Mouse (Mus musculus) T-helper 2 cell (primary cell): ENCODE results near the gene Mta2.
"Not testable (repeated sequence)": the region's sequence is repeated elsewhere in the genome, so short reads cannot be mapped to it uniquely, and the experiment has no call there.

Experiments
- in situ Hi-C: fragments of 300-600 bp; cut with MboI, MseI; formaldehyde crosslinking; loops from one replicate; pipeline ENCODE4 v1.15.1; 2025; ENCODE audit warnings: high pct_unique_total_duplicates

Mta2 gene

GRCm38 (mm10) chr19:8966590-8967372 is 25.1 kb downstream of the Mta2 start, which contains the start of gene Eef1g:
Gene Eef1g, plus strand, starts transcription at chr19:8967041.
- in situ Hi-C loops: no loop called here

- in situ Hi-C loops: no loop called here
These were observed 25.7 kb downstream of the Mta2 start for GRCm38 (mm10) chr19:8967373-8967743.

- in situ Hi-C loops: no loop called here
These were observed 26.2 kb downstream of the Mta2 start for GRCm38 (mm10) chr19:8967893-8968292.

DNA sequence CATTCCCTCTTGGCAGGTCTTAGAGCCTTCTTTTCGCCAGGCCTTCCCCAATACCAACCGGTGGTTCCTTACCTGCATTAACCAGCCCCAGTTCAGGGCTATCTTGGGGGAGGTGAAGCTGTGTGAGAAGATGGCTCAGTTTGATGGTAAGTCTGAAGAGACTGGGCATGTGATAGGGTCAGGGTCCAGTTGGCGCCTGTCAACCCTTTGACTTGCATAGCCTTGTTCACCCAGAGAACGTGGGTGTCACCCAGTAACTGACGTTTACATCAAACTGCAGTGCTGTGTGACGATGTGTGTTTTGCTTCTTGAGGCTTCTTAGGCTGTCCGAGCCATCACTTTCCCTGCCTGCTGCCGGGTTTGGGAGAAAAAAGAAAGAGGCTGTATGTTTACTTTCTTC is 30.8 kb downstream of the Mta2 start:
- in situ Hi-C loops: not testable (repeated sequence)

DNA sequence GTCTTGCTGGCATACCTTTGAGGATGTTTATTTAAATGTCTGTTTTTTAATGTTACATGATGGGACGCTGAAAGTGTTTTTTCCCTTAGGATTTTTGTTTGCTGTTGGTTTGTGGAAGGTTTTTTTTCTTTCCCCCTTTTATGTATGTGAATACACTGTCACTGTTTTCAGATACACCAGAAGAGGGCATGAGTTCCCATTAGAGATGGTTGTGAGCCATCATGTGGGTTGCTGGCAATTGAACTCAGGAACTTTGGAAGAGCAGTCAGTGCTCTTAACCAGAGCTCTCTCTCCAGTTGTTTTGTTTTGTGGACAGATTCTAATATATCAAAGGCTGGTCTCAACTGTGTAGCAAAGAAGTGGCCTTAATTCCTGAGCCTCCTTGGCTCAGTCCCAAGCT is 33.0 kb downstream of the Mta2 start:
- in situ Hi-C loops: no loop called here

GRCm38 (mm10) chr19:8975491-8975890 is 33.8 kb downstream of the Mta2 start:
- in situ Hi-C loops: no loop called here

DNA sequence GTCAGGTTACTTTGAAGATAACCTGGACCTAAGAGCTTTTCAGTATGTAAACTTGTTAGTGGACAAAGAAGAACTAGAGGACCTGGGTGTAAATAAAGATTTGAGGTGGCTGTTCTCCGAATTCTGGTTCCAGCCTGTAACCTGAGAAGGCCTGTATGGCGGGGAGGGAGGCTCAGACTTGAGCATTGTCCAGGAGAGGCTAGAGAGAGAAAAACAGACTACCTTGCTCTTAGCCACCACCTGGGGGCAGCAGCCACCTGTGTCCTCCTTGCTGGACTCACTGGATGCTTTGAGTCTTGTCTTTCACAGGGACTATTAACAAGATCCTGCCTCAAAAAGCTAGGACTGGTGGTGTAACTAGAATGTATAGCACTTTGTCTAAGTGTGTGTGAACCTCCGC is 34.9 kb downstream of the Mta2 start:
- in situ Hi-C loops: no loop called here

GRCm38 (mm10) chr19:8980771-8981170 is 39.1 kb downstream of the Mta2 start:
- in situ Hi-C loops: loop anchor here (10.0 kb wide), 1 partner anchor 104 kb away; the partner anchor contains the start of gene Scgb1a1

DNA sequence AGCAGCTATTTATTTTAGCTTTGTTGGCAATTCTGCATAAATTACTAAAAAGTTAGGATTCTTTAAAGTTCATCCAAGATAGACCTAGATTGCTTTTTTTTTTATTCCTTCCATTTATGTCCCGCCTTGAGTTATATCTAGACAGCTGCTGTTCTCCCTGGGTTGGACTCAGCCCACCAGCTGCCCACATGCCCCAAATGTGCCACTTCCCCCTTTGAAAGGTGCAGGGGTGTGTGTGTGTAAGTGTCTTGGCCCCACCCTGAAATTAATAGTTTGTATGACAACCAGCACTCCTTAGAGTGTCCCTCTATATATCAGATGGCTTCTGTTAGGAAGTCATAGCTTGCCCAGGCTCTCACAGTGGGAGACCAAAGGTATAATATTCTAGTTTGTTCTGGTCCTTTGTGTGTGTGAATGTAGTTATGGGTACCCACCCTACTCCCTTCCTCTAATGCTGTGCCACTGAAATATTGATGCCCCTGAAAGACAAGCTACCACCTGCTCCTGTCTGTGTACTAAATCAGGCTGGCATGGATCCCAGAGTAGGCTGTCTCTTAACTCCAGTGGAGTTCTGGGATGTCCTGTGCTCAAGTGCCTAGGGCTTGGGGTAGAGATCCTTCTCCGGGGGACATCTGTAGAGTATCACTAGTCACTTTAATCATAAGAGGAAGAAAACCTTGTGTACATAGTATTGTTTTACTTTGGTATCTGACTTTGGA is 39.9 kb downstream of the Mta2 start:
- in situ Hi-C loops: loop anchor here (10.0 kb wide), 1 partner anchor 103 kb away; the partner anchor contains the start of gene Scgb1a1

DNA sequence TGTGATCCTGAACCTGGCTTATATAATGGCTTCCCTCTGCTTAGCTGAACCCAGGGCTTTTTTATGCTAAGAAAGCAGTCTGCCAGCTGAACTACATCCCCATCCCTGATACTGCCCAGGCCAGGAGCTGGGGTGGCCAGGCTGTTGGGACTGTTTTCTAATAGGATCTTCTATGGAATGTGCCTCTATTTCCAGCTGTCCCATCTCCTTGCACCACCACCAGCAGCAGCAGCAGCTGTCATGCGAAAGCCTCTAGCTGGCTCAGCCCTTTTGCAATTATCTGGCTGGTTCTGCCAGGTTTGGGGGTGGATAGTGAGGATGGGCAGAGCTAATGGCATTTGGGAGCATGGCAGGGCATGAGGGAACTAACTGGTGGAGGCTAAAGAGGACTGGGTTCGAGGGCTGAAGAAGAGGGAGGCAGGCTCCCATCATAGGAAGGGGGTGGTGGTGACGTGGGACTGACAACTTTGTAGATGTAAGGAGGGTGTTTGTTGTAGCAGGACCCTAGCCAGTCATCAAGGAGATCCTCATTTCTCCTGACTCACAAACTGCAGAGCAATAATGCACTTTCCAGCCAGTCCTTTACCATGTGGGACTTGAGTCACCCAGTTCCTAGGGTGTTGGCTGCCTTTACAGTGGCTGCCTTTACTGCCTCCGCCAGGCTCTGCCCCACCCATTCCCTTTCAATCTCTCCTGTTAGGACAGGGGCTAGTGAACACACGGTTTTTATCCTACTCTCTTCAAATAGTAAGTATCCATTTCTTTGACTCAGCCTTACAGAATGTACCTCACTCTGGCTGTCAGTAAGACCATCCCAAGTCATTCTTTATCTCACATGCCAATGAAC is 40.9 kb downstream of the Mta2 start:
- in situ Hi-C loops: loop anchor here (10.0 kb wide), 1 partner anchor 102 kb away; the partner anchor contains the start of gene Scgb1a1

DNA sequence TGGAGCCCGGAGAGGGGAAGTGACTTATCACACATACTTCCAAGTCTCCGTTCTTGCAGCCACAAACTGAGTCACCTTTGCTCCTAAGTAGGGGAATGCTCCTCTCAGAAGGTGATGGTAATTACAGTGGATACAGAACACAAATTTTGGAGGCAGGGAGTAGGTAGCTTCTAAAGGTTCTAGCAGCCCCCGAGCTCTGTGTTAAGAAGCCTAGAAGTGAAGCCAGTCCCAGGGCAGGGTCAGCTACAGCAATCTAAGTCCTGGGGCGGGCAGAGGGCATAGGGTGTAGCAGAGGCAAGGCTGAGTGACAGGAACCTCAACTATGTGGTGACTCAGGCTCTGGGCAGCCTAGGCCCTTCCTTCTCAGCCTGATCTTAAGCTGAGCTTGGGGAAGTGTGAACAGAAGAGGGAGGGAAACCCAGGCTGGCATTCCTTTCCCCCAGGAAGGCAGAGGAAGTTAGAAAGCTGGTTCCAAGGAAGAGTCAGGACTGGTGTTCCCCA is 41.5 kb downstream of the Mta2 start:
- in situ Hi-C loops: loop anchor here (10.0 kb wide), 1 partner anchor 102 kb away; the partner anchor contains the start of gene Scgb1a1

GRCm38 (mm10) chr19:8984255-8984868 is 42.7 kb downstream of the Mta2 start:
- in situ Hi-C loops: loop anchor here (10.0 kb wide), 1 partner anchor 100 kb away; the partner anchor contains the start of gene Scgb1a1

DNA sequence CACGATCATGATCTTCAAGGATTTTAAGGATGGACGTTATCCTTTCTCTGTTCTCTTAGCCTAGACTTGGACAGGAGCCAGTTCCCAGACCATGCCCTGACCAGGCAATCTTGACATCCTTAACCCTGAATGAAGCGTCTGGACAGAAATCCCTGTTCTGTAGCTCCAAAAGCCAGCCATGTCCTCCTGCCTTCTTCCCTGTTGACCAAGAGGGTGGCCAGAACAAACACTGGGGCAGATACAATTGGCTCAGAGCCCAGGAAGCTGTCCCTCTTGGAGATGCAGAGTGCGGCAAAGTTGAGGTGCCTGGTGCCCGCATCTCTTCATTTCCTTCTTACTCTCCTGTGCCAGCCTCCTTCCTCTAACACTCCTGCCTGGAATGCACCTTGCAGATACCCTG is 44.2 kb downstream of the Mta2 start:
- in situ Hi-C loops: loop anchor here (10.0 kb wide), 1 partner anchor 99 kb away; the partner anchor contains the start of gene Scgb1a1

DNA sequence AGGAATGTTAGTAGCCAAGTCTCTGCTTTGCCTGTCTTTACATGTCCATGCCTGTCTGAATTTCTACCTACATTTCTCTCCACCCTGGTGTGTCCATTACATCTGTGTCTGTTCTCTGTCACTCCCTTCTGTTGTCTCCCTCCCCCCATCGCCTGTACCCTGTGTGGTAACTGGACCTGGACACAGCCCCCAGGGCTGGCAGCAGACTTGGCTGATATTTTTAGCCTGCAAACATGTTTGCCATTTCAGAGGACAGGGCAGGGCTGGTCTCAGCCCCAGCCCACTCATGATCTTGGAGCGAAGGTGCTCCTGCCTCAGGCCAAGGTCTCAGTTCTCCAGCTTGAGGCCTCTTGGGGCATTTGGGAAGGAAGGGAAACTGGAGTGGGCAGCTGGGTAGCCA is 46.1 kb downstream of the Mta2 start:
- in situ Hi-C loops: loop anchor here (10.0 kb wide), 1 partner anchor 97 kb away; the partner anchor contains the start of gene Scgb1a1

DNA sequence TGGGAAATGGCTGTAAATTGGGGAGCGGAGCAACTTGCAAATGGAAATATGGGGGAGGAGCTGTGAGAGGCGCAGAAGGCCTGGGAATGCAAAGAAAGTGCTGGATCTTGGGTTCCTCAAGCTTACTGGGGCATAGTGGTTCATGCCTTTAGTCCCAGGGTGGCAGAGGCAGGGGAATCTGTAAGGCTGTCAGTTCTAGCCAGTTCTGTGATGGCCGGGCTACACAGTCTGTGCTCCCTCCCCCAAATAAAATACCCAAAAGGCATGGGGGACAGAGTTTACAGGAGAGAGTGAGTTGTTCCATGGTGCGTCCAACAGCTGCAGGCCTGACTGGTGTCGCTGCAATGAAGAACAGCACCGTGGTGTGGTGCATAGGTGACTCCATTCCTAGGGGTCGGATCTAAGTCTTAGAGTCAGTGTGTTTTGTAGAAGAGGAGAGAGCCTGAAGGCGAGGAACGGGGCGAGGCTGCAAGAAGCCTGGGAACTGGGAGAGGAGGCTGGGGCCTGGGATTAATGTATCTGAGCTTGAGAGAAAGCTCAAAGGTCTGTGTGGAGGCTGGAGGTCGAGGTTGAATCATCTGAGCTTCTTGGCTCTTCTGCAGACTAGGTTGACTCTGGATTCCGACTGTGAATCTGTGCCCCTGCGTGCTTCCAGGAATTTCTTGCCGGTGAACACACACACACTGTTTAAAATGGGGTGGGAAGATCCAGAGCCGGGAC is 46.8 kb downstream of the Mta2 start:
- in situ Hi-C loops: loop anchor here (10.0 kb wide), 1 partner anchor 96 kb away; the partner anchor contains the start of gene Scgb1a1

- in situ Hi-C loops: loop anchor here (10.0 kb wide), 1 partner anchor 96 kb away; the partner anchor contains the start of gene Scgb1a1
These were observed 47.4 kb downstream of the Mta2 start, which contains the start of gene Ahnak for GRCm38 (mm10) chr19:8989066-8989566. Gene Ahnak, plus strand, starts transcription at chr19:8989284.

- in situ Hi-C loops: loop anchor here (5.0 to 10.0 kb wide), 2 partner anchors 63 to 95 kb away; partner anchors contain the start of gene Scgb1a1
These were observed 48.1 kb downstream of the Mta2 start for GRCm38 (mm10) chr19:8989567-8990431.

DNA sequence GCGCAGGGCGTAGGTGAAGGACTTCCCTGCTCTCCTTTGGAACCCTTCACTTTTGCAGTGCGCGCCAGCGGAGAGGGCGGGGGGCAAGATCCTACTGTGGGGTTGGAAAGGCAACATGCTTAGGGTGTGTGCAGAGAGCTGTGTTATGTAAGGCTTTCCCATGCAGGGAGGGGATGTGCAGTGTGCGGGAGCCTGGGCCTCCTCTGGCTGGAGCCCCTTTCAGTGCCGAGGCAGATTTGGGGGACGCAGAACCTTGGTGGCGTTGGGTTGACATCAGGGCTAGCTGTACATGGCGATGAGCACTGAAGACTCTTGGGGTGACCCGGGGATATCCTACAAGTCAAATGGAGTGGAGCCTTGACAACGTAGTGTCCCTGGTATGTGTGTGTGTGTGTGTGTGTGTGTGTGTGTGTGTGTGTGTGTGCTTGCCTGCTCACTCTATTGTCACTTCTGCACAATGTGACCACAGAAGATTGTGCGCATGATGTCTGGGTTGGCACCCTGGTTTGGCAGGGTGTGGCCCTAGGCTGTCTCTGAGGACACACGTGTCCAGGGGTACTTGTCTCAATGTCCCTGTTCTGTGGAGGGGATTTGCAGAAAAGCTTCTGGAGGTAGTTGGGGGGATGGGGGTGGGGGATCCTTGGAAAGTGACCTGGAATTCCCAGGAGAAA is 48.9 kb downstream of the Mta2 start:
- in situ Hi-C loops: loop anchor here (5.0 kb wide), 1 partner anchor 62 kb away; no protein-coding TSS in a partner anchor
